Mouse (Mus musculus) limb, embryonic 11.5 days (tissue): ENCODE measurements around the gene Syt12. TPM values are rescaled to one million over a fixed set of nuclear protein-coding genes. Genes with fewer than 3 reads are reported as not detected.

Experiments
- ATAC-seq: fragments of 200-750 bp; cut with Nextera tagmentation; 2 replicates; pipeline ENCODE4 v1.8.0; 2017; ENCODE audit warnings: low read depth; ENCODE audit not compliant: insufficient number of reproducible peaks, low FRiP score, low TSS enrichment
- DNase-seq: peaks from one replicate; pipeline ENCODE4 v3.0.0-alpha.2; 2015; ENCODE audit warnings: low spot score
- H3K27ac ChIP-seq: fragments of 300-500 bp; sonication (generic); replicated peaks from 2 replicates; pipeline ENCODE4 v1.5.1; 2014; ENCODE audit warnings: low read depth, mild to moderate bottlenecking, low read length
- H3K27me3 ChIP-seq: fragments of 300-500 bp; sonication (generic); 2 replicates; pipeline ENCODE4 v1.6.1; 2014; ENCODE audit warnings: mild to moderate bottlenecking, low read length, mixed read lengths; ENCODE audit not compliant: control insufficient read depth, insufficient read depth
- H3K36me3 ChIP-seq: fragments of 300-500 bp; sonication (generic); 2 replicates; pipeline ENCODE4 v1.6.1; 2014; ENCODE audit warnings: mild to moderate bottlenecking, low read length, moderate library complexity, mixed read lengths; ENCODE audit not compliant: control insufficient read depth, insufficient read depth
- H3K4me1 ChIP-seq: fragments of 300-500 bp; sonication (generic); 2 replicates; pipeline ENCODE4 v1.6.1; 2014; ENCODE audit warnings: low read length, mixed read lengths; ENCODE audit not compliant: control insufficient read depth, insufficient read depth
- H3K4me2 ChIP-seq: fragments of 300-500 bp; sonication (generic); 2 replicates; pipeline ENCODE4 v1.6.1; 2014; ENCODE audit warnings: low read depth, mild to moderate bottlenecking, moderate library complexity; ENCODE audit not compliant: severe bottlenecking
- H3K4me3 ChIP-seq: fragments of 300-500 bp; sonication (generic); 2 replicates; pipeline ENCODE4 v1.5.1; 2014; ENCODE audit warnings: low read depth, low read length
- H3K9ac ChIP-seq: fragments of 300-500 bp; sonication (generic); 2 replicates; pipeline ENCODE4 v1.6.1; 2014; ENCODE audit warnings: mild to moderate bottlenecking, low read length
- H3K9me3 ChIP-seq: fragments of 300-500 bp; sonication (generic); 2 replicates; pipeline ENCODE4 v1.6.1; 2016; ENCODE audit warnings: low read length; ENCODE audit not compliant: control insufficient read depth
- WGBS: fragments of 180-500 bp; shearing (Covaris S2); extraction: QIAGEN DNeasy Blood & Tissue Kit; methylation state at CpG from one replicate; pipeline ENCODE4 v1.1.7; 2014; 5-methylcytosine and 5-hydroxymethylcytosine counted together
- polyA plus RNA-seq: library from polyadenylated mRNA; unstranded; fragments of >200 nt; fragmentation: Nextera tagmentation; extraction: Ambion mirVana; gene quantifications from 2 replicates; pipeline ENCODE4 v1.2.1, GENCODE M21; 2014

Gene Syt12
- polyA plus RNA-seq, 1 experiment from 2014 or later, result 0.49 TPM

- under 1% methylated on average over 81 of the region's 82 CpGs for WGBS
- Histone ChIP-seq H3K27me3 (no peaks in the 10 kb centered on the region), H3K4me2 (peak within 1 kb of the TSS; percentile 79), H3K4me3 (peak within 1 kb of the TSS; percentile 100), H3K27ac (peak within 1 kb of the TSS; percentile 90), H3K9me3 (no peaks in the 10 kb centered on the region), H3K9ac (peak within 1 kb of the TSS; percentile 81), H3K36me3 (no peaks in the 10 kb centered on the region; the same call in 1 of the 2 replicates), H3K4me1 (peaks cover 10% of the 10 kb centered on the region; the same call in 1 of the 2 replicates)
- ATAC-seq (peak; percentile 6; the same call in 1 of the 2 replicates), DNase-seq (peak; percentile 60)
Observed at GRCm38 (mm10) chr19:4397798-4398629, 79.2 kb downstream of the Syt12 start, which contains the start of gene Kdm2a. Gene Kdm2a (minus strand): TSS chr19:4398285.

- ATAC-seq (peak; percentile 92), DNase-seq (peak; percentile 99)
- peak overlapping the region; percentile 90 for H3K27ac ChIP-seq
- H3K9me3 ChIP-seq, result no peaks in the 10 kb centered on the region
- H3K4me3 ChIP-seq, result peak overlapping the region; percentile 100
- H3K36me3 ChIP-seq, result no peaks in the 10 kb centered on the region; the same call in 1 of the 2 replicates
- under 1% methylated on average over 62 of the region's 90 CpGs for WGBS
- H3K27me3 ChIP-seq, result no peaks in the 10 kb centered on the region
- peaks cover 10% of the 10 kb centered on the region; the same call in 1 of the 2 replicates for H3K4me1 ChIP-seq
- peak overlapping the region; percentile 79 for H3K4me2 ChIP-seq
- H3K9ac ChIP-seq, result peak overlapping the region; percentile 87
Observed at GRCm38 (mm10) chr19:4396998-4397797, 80.0 kb downstream of the Syt12 start.

- Histone ChIP-seq H3K9me3 (no peaks in the 10 kb centered on the region), H3K36me3 (no peaks in the 10 kb centered on the region; the same call in 1 of the 2 replicates), H3K27ac (peak overlapping the region; percentile 89), H3K4me3 (peak overlapping the region; percentile 100), H3K4me2 (peak overlapping the region; percentile 56), H3K9ac (peak overlapping the region; percentile 87), H3K4me1 (peaks cover 10% of the 10 kb centered on the region; the same call in 1 of the 2 replicates), H3K27me3 (no peaks in the 10 kb centered on the region)
- ATAC-seq (0 out of 2 replicates have a peak, but pooled peaks have one; percentile 15), DNase-seq (peak; percentile 50)
- 0% methylated on average over 72 of the region's 80 CpGs for WGBS
Observed at GRCm38 (mm10) chr19:4396081-4396997, 80.9 kb downstream of the Syt12 start.

Other genes starting within 250 kb of the Syt12 start
- gene Pold4, start 245.5 kb downstream of the Syt12 start, polyA plus RNA-seq, result 11.5 and 12.6 TPM in 2 replicates
- gene Ssh3, start 208.3 kb downstream of the Syt12 start, polyA plus RNA-seq, result 4.2 and 4.4 TPM in 2 replicates
- 5.6 and 7.5 TPM in 2 replicates for gene Ankrd13d, start 194.3 kb downstream of the Syt12 start, polyA plus RNA-seq
- gene Grk2, start 171.2 kb downstream of the Syt12 start, polyA plus RNA-seq, result 15.4 and 16.6 TPM in 2 replicates
- gene Kdm2a, start 79.2 kb downstream of the Syt12 start, polyA plus RNA-seq, result 61.0 and 69.3 TPM in 2 replicates
- 37.3 and 39.0 TPM in 2 replicates for gene Rhod, start 38.0 kb downstream of the Syt12 start, polyA plus RNA-seq
- gene 2010003K11Rik, start 21.1 kb upstream of the Syt12 start, polyA plus RNA-seq, result not detected in 2 replicates
- gene Pcx, start 33.0 kb upstream of the Syt12 start, polyA plus RNA-seq, result 12.4 and 14.0 TPM in 2 replicates
- 8.9 and 9.1 TPM in 2 replicates for gene Lrfn4, start 138.2 kb upstream of the Syt12 start, polyA plus RNA-seq
- 68.5 and 75.2 TPM in 2 replicates for gene Rce1, start 148.2 kb upstream of the Syt12 start, polyA plus RNA-seq
- gene Gm960, start 221.2 kb upstream of the Syt12 start, polyA plus RNA-seq, result 2.9 and 5.0 TPM in 2 replicates
- gene Sptbn2, start 233.7 kb upstream of the Syt12 start, polyA plus RNA-seq, result 2.1 and 2.5 TPM in 2 replicates